Mouse (Mus musculus): ENCODE data around the gene Hoxb13. TPM values are rescaled to one million over a fixed set of nuclear protein-coding genes. Genes with fewer than 3 reads are reported as not detected.

The Hoxb13 gene
- total RNA-seq, 2 experiments from 2014 or later, result not detected

DNA sequence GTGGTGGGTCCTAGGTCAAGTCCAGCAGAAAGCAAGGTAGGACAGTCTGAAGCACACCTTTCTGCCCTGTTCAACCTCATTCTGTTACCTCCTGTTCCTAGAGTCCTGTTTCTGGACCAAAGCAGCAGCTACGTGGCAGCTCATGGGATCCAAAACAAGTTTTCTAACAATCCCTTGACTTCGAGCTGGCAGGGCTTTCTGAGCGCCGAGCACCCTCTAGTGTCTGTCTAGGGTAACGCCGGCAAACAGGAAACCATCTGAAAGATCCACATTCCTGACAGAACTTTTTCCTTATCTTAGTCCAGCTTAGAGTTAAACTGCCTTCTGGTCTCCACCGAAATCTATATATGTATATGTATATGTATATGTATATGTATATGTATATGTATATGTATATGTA lies 46.1 kb downstream of the Hoxb13 start:
- peak in 1 of 2 experiments; percentile 27 for DNase-seq
- intact Hi-C loops (cut with DNase I), result loop anchor here (5.0 kb wide), 1 partner anchor 148 kb away; no protein-coding TSS in a partner anchor

Other genes with a start within 250 kb of the Hoxb13 start
- gene Igf2bp1, start 188.4 kb upstream of the Hoxb13 start, total RNA-seq (2021), result not detected
- not detected for gene Gip, start 169.8 kb upstream of the Hoxb13 start, total RNA-seq (2021)
- gene Snf8, start 159.4 kb upstream of the Hoxb13 start, total RNA-seq (2021), result 10 to 100 TPM; 26.5 to 30.1 TPM
- 10 to 100 TPM; 14.5 to 15.4 TPM for gene Ube2z, start 128.9 kb upstream of the Hoxb13 start, total RNA-seq (2021)
- gene Atp5g1, start 118.6 kb upstream of the Hoxb13 start, total RNA-seq (2021), result 1,000 to 10,000 TPM; 1,399 to 1,465 TPM
- gene Calcoco2, start 82.4 kb upstream of the Hoxb13 start, total RNA-seq (2021), result not detected
- gene Ttll6, start 60.5 kb upstream of the Hoxb13 start, total RNA-seq (2021), result not detected
- under 1 TPM in 1 of 2 experiments, not detected in 1; 0.10 TPM for gene Hoxb9, start 77.1 kb downstream of the Hoxb13 start, total RNA-seq (2021)
- gene Hoxb8, start 87.6 kb downstream of the Hoxb13 start, total RNA-seq (2021), result under 1 TPM; 0.15 TPM
- gene Hoxb7, start 92.3 kb downstream of the Hoxb13 start, total RNA-seq (2021), result under 1 TPM; 0.39 to 0.41 TPM
- under 1 TPM; 0.38 to 0.54 TPM for gene Hoxb6, start 98.2 kb downstream of the Hoxb13 start, total RNA-seq (2021)
- gene Hoxb5, start 109.0 kb downstream of the Hoxb13 start, total RNA-seq (2021), result under 1 TPM; 0.52 to 0.61 TPM
- gene Hoxb4, start 124.0 kb downstream of the Hoxb13 start, total RNA-seq (2021), result under 1 TPM; 0.23 to 0.54 TPM
- under 1 TPM; 0.38 to 0.54 TPM for gene Hoxb3, start 129.0 kb downstream of the Hoxb13 start, total RNA-seq (2021)
- gene Hoxb2, start 156.2 kb downstream of the Hoxb13 start, total RNA-seq (2021), result under 1 TPM in 1 of 2 experiments, not detected in 1; 0.12 TPM
- not detected for gene Hoxb1, start 171.4 kb downstream of the Hoxb13 start, total RNA-seq (2021)

Data from gastrocnemius, postnatal 36 days (tissue).